Mouse (Mus musculus) adrenal gland (tissue): ENCODE data around the gene Alg12.

ENCODE experiments used
- intact Hi-C: fragments of 180-260 bp; cut with DNase I; formaldehyde crosslinking; loops from one replicate; pipeline ENCODE4 v1.15.1; 2025

Alg12 gene

DNA sequence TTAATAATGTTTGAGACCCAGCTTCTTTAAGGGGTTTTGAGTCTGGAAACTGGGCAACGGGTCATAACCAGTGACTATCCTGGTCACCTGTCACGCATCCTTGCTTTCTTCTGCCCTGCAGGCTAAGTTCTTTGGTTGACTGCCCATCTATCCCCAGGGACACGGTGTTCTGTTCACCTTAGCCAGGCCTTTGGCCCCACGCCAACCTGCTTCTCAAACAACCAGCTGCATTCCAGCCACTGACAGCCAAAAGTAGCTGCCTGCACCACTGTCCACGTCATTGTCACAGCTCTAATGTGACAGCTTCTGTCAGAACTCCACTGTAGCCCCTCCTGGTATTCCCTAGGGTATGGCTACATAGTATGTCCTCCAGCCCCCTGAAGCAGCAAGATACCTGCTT is 12.4 kb upstream of the Alg12 start:
- intact Hi-C loops, result no loop called here

DNA sequence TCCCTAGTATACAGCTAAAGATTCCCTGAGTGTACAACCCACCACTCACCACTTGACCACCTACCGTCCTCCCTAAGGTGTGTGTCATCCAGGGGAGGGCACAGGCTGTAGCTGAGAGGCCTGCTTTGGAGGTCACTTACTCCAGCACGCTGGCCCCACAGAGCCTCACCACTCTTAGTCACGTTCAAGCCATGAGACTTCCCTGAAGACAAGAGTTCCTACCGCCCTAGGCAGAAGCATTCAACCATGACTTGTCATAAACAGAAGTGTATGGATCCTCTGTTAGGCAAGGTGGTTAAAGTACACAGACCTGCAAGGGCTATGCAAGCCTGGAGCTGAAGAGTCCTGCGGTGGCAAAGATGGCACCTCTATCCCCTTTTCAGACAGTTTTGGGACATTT is 11.6 kb upstream of the Alg12 start:
- intact Hi-C loops, result loop anchor here (1.0 kb wide), 1 partner anchor 91 kb away; no protein-coding TSS in a partner anchor

DNA sequence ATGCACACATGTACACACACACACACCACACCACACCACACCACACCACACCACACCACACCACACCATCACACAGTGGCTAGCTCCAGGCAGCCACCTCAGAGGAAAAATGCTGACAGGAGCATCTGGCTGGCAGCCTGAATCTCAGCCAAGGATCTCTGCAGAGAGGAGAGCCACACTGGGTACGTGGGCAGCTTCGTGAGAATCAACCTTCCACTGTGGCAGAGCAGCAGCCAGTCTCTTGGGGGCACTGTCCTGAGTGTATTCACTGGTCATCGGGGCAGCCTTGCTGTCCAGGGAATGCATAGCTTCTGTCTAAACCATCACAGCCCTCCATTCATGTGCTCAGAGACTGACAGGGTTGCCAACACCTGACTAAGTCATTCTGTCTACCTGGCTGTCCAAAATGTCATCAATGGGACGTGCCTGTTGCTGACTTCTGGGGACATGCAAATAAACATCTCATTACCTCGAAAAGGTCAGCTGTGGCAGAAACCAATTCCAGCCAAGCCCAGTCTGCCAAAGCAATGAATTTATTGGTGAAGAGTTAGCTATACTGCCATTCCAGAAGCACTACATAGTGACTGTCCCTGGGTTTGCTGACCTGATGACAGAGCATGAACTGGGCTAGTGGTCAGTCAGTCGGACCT is 10.8 kb upstream of the Alg12 start:
- intact Hi-C loops, result loop anchor here (1.0 to 10.0 kb wide), 4 partner anchors 47 to 385 kb away; partner anchors contain the start of gene Ppp6r2

DNA sequence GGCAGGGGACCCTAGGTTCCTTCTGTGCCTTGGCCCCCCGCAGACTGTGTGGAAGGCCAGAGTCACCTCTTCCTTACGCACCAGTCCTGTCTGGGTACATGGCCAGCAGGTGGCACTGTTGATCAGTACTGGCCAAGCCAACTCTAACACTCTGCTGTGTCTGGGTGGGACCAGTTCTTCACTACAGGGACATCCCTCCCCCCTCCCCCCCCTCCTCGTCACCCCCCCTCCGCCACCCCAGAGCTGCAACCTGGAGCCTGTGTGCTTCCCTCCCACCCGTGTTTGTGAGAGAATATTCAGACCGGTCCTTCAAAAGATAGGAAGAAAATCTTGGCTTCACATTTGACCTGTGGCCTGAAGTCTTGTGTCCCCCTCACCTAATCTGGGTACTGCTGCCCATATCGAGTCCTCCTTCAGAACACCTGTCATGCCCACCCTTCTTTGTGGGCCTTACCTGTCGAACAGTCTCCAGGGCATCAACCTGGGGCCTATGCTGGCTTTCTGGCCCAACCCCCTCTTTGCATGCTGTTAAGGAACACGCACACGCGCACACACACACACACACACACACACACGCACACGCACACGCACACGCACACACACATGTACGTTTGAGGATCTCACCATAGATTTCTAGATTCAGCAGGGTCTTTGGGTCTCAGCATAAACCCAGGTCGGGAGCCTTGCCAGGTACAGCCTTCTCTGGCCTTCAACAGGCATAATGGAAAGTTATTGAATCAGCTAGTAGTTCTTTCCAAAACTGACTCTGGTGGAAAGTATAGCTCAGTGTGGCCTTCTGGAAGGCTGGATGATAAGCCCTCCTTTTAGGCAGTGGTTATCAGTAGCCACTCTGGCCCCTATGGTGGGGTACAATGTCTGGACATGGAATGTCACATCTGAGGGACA is 9.9 kb upstream of the Alg12 start:
- intact Hi-C loops, result loop anchor here (2.0 to 10.0 kb wide), 3 partner anchors 48 to 386 kb away; partner anchors contain the start of gene Ppp6r2

DNA sequence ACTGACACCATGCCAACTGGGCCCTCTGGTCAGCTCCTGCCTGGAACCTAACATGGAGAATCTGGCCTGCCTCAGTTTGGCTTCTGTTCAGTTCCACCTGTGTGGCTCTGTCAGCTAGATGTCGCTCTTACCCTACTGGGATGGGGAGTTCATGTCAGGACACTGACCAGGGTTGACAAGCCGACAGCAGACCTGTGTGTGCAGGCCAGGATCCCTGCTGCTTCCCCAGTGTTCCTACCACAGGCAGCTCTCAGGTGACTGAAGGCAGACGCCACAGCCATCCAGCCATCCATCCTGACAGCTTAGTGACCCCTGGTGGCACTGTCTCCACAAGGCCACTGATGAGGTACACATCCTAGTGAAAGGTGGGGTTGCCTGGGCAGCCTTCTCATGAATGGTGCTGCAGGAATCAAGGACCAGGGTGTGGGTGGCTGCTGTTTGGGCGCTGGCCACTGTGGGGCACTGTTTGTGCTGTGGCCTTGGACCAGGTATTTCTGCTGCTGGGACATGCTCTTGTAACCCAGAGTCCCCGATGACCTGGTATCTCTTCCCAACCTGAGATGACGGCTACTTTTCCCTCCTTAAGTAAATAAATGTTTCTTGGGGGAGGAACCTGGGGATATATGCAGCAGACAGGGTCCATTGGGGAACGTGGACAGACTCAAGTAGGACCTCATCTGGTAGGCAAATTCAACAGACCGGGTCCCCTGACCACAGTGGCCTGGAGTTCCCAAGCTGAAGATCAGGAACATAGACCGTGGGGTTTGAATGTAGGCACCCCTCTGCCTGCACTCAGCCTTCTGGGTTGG is 9.1 kb upstream of the Alg12 start:
- intact Hi-C loops, result loop anchor here (2.0 to 10.0 kb wide), 3 partner anchors 49 to 387 kb away; partner anchors contain the start of gene Ppp6r2

DNA sequence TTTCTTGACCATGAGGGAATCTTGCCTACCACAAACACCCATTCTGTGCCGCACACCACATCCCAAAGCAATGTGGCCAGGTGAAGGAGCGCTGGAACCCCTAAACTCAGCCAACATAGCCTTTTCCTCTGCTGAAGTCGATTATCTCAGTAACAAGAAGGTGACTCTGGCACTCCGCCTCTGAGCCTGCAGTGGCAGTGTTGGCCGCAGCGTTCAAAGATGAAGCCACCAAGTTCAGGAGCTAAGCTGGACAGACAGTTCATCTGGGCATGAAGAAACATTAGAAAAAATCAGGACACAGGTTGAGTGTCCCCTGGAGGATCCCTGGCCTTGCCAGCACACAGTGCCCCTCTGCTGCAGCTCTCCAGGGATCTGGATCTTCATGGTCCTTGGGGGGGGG is 8.3 kb upstream of the Alg12 start:
- intact Hi-C loops, result loop anchor here (10.0 kb wide), 2 partner anchors 267 to 387 kb away; partner anchors contain the start of gene Ppp6r2

DNA sequence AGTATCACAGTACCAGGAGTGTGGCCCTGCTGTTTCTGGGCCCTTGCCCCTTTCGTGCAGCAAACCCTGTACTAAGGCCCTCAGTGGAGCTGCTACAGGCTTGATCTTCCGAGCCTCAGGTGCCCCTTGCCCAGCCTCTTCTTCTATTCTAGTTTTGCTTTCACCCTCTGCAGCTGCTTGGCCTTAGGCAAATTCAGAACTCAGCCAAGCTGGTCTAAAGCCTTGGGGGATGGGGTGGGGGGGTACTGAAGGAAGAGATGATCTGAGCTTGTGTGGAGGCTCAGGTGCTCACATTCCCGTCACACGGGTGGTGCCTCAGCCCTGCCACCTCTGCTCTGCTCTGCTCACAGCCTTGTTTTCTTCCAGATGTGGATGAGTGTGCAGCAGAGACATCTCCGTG is 4.3 kb upstream of the Alg12 start:
- intact Hi-C loops, result loop anchor here (10.0 kb wide), 2 partner anchors 271 to 391 kb away; partner anchors contain the start of gene Ppp6r2

DNA sequence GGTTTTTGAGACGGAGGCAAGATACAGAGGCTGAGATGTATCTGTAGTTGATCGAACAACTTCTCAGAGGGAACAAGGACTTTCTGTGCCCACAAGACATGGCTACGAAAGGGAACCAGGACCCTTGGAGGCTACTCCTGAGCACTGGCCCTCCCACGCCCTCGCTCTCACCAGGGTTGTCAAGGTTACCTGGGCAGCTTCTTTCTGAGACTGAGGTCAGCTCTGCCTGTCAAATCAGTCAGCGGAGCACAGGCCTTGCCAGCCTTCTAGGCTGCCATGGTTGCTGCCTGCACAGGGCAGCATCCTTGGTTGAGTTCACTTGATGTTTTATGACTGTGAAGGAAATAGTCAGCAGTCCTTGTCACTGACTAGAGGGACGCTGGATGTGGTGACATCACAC is 3.4 kb upstream of the Alg12 start:
- intact Hi-C loops, result loop anchor here (10.0 kb wide), 2 partner anchors 272 to 392 kb away; partner anchors contain the start of gene Ppp6r2

DNA sequence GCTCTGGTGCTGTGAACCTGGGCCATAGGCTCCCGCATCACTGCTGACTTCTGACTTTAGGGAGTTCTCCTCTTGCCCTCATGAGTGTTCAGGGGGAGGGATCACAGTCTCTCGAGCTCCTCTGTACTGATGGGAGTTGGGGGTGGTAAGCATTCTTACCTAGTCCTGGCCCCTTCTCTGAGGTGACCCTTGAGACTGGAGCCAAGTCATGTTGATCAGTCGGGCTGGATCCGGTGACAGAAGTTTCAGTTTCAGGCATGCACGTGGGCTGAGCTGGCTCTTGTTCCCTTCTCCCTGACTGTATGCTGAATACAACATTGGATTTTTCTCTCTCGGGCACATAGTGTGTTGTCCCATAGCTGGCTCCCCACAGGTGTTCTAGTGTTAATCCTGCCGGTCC is 2.3 kb upstream of the Alg12 start:
- intact Hi-C loops, result loop anchor here (10.0 kb wide), 2 partner anchors 273 to 393 kb away; partner anchors contain the start of gene Ppp6r2

DNA sequence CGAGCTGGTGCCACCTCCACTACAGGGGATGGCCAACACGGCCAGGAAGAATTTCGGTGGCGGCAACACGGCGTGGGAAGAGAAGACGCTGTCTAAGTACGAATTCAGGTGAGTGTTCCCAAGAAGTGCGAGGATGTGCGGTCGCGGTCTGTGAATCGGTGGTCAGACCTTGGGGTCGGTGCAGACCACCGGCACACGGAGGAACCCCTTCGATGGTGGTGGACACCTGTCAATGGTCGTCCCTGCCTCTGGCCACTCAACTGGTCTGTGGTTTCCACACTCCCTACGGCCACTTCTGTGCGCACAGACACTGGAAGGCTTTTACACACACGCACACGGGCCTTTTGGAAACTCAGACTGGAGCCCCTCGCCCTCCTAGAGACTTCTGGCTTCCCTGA is 787 bp upstream of the Alg12 start:
- intact Hi-C loops, result loop anchor here (10.0 kb wide), 2 partner anchors 275 to 395 kb away; partner anchors contain the start of gene Ppp6r2

DNA sequence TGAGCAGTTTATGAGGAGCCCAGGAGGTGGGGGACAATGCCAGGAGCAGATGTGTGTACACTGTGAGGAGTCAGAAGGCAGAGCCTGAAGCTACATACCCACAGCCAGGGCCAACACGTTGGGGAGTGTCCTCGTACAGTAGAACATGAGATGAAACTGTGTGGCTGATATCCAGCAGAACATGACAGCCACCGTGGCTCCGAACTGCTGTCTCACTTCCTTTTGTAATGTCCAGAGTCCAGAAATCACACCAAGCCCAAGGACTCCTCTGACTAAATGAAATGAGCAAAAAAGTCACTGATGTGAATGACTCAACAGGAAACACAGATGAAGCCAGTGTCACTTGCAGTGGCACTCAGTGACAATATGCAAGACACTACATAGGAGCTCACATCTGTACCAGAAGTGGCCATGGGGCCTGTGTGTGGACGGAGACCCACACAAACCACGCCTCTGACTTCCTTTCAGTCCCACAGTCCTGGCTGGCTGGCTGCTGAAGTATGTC is 3.9 kb downstream of the Alg12 start:
- intact Hi-C loops, result no loop called here

DNA sequence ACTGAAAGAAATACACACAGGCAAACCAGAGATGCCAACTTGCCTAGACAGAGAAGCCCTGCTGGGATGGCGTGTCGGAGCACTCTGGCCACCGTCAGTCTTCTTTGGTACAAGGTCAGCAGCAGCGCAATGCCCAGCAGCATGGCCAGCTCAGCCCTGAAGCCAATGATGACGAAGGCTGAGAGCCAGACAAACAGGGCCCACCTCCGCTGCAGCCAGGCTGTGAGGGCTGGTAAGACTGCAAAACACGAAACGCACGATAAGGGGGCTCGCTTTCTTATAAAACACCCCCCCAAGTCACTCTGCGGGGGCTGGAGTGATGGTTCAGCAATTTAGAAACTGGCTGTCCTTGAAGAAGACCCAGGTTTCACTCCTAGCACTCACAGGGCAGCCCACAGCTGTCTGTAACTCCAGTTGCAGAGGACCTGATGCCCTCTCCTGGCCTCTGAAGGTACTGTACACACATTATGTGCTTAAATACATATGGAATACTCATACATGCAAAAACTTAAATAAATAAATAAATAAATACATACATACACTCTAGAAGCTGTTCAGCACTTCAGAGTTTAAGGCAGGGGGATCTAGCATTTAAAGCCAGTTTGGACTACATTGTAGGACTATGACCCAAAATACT is 4.6 kb downstream of the Alg12 start:
- intact Hi-C loops, result no loop called here

DNA sequence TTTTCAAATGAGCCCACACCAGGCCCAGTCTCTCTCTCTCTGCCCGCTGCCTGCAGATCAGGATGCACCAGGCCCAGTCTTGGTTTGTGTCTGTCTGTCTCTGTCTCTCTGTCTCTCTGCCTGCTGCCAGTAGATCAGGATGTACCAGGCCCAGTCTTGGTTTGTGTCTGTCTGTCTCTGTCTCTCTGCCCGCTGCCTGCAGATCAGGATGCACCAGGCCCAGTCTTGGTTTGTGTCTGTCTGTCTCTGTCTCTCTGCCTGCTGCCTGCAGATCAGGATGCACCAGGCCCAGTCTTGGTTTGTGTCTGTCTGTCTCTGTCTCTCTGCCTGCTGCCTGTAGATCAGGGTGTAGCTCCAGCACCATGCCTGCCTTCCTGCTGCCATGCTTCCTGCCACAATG is 5.2 kb downstream of the Alg12 start:
- intact Hi-C loops, result loop anchor here (1.0 kb wide), 1 partner anchor 56 kb away; no protein-coding TSS in a partner anchor

DNA sequence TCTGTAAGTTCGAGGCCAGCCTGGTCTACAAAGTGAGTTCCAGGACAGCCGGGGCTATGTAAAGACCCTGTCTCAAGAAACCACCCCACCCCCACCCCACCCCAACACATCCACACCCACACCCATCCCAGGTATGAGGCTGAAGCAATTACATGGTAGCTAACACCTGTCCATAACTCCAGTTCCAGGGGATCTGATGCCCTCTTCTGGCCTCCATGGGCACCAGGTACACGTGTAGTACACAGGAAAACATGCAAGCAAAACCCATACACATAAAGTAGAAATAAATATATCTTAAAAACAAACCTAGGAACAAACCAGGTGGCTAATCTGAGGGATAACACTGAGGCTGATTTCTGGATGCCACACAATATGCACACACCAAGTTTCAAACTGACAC is 5.9 kb downstream of the Alg12 start:
- intact Hi-C loops, result loop anchor here (1.0 kb wide), 1 partner anchor 55 kb away; no protein-coding TSS in a partner anchor

DNA sequence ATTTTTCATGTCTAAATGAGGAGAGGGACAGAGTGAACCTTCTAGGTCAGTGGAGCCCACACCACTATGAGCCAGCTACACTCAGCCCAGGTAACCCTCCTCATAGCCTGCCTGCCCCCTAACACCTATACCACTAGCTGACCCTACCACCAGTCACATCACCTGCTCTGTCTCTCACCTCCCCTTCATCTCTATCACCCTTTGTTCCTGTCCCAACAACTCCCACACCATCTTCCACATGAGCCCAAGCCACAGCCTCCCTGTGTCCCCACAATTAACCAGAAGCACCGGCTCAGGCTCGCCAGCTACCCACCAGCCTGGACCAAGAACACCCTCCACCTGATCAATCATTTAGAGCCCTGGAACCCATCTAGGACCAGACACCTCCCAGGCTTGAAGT is 8.7 kb downstream of the Alg12 start:
- intact Hi-C loops, result no loop called here

DNA sequence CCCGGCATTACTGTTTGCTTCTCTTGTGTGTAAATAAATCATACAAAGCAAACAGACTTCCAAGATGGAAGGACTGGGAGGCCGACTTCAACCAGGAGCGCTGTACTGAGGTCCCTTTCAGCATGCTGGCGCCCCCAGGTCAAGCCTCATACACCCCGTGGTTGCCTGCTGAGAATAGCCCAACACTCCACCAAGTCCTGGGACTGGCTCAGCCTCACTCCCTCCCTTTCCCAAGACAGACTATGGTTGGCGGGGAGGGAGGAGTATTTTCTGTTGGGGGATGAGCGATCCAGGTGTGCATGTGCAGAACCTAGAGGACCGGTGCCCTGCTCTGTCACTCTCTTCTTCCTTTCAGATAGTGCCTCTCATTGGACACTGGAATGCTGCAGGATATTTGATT is 11.0 kb downstream of the Alg12 start:
- intact Hi-C loops, result no loop called here

DNA sequence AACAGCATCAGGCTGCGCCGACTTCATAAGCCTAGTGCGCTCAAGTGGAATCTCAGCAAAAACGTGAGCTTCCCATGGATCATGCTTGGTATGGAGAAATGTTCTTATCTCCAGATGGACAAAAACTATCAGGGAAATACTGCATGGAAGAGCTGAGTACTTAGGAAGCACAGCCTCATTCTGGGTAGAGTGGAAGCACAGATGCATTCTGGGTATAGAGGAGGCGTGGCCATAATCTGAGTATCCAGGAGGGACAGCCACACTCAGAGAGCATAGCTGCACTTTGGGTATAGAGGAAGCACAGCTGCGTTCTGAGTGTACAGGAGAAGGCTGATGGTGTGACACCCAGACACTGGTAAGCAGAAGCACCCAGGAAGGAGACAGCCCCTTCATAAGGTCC is 16.8 kb downstream of the Alg12 start:
- intact Hi-C loops, result no loop called here

DNA sequence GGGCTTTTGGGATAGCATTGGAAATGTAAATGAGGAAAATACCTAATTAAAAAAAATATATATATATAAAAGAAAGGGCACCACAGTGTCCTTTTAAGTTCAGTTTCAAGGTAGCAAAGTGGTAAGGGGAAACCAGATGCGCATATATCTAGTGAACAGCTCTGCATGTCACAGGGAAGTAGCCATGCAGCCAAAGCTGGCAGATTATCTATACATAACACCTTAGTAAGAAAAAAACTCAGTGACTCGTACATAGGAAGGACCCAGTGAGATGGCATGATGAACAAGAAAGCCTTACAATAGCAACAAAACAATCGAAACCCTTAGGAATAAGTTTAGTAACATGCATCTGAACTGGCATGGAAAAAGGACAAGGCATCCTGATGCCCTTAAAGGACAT is 17.2 kb downstream of the Alg12 start:
- intact Hi-C loops, result no loop called here

DNA sequence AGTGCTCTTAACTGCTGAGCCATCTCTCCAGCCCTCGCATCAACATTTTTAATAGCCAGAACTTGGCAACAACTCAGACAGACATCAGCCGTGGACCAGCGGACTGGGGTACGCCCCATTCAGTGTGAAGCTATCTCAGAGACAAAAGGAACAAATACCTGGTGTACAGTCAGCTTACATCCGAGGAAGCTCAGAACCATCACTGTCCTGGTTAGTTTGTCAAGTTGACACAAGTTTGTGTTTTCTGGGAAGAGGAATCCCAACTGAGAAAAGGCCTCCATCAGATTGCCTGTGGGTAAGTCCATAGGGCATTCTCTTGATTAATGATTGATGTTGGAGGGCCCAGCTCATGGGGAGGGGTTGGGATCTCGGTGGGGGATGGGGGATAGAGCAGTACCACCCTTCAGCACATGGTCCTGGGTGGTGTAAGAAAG is 18.2 kb downstream of the Alg12 start:
- intact Hi-C loops, result no loop called here

DNA sequence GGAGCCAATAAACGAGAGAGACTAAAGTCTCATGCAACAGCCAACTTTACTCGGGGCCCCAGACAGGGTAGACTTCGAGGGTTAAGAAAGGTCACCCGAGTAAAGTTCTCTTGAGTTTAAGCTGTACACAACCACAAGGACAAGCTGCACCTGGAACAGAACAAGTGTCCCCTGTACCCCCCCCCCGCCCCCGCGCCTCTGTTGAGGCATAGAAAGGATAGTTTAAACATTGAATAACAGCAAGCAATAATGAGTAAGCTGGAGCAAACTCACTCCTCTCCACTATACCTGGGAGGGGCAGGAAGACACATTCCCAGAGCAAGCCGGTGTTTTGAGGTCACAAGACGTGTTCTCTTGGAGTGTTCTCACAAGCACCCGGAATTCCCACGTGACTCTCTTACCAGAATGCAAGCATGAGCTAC is 19.2 kb downstream of the Alg12 start:
- intact Hi-C loops, result no loop called here
